Mouse (Mus musculus): Measurements from ENCODE around the gene Gm49391.

DNA sequence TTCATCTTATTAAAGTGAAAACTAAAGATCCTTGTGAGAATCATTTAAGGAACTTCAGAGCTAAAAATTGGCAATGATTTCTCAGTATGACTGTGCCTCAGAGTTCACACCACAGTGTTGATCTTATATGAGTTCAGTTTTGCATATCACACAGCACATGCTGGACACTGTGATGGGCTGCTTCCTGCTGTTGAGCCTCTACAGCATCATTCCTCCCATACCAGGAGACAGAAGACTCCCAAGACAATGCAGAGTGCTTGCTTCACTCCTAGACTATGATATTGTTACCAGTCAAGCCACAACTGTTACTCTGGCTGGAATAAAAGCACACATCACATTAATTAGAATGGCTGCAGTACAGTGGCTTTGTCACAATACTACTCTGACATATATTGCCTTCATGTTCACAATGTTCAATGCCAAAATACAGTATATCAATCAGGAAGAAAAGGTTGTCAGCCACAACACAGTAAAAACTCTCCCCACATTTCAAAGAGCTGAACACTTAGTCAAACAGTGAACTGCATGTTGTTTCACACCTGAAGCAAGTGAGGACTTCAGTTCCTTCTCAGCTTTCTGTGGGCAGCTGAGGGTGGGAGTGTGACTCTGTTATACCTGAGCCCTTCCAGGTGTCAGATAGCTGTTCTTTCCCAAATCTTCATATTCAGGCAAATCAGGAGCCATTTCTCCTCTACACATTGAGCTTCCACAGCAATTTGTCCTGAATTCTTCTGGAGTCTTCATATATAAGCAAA, 40.8 kb downstream of the Gm49391 start:
- no peak for TF ChIP-seq CTCF (conservative IDR thresholded peaks at IDR 0.05 in 1 of 2, IDR thresholded peaks at IDR 0.05 in 1 of 2; ENCODE audit: low read depth in 2 of 2, low read length in 2 of 2)
- no peak for TF ChIP-seq POLR2A (IDR thresholded peaks at IDR 0.05; ENCODE audit: low read depth, low read length)
- TF ChIP-seq E2F4 (IDR thresholded peaks at IDR 0.05; ENCODE audit: insufficient replicate concordance, low read depth, low read length): no peak
- TF ChIP-seq ZMIZ1 (IDR thresholded peaks at IDR 0.05; ENCODE audit: low read depth, low read length): no peak
- no peak for TF ChIP-seq ZNF384 (IDR thresholded peaks at IDR 0.05; ENCODE audit: low read depth, low read length)
- no peak for TF ChIP-seq ZC3H11A (IDR thresholded peaks at IDR 0.05; ENCODE audit: low read depth, low read length)
- no peak for TF ChIP-seq KAT2A (IDR thresholded peaks at IDR 0.05; ENCODE audit: insufficient replicate concordance, low read length)
- TF ChIP-seq EP300 (IDR thresholded peaks at IDR 0.05; ENCODE audit: low read length): no peak
- no peak for TF ChIP-seq NRF1 (IDR thresholded peaks at IDR 0.05; ENCODE audit: low read depth, low read length)
